Mouse (Mus musculus) liver, adult (tissue): ENCODE data around the gene Sf1.
A peak's percentile ranks its signal among the peaks of the same experiment; 100 is the strongest.

Experiments used
- GATA4 ChIP-seq: IDR thresholded peaks from 2 replicates; pipeline ENCODE4 v1.6.1; 2014; ENCODE audit warnings: mild to moderate bottlenecking, low read length; ENCODE audit not compliant: insufficient replicate concordance

Gene Sf1

DNA sequence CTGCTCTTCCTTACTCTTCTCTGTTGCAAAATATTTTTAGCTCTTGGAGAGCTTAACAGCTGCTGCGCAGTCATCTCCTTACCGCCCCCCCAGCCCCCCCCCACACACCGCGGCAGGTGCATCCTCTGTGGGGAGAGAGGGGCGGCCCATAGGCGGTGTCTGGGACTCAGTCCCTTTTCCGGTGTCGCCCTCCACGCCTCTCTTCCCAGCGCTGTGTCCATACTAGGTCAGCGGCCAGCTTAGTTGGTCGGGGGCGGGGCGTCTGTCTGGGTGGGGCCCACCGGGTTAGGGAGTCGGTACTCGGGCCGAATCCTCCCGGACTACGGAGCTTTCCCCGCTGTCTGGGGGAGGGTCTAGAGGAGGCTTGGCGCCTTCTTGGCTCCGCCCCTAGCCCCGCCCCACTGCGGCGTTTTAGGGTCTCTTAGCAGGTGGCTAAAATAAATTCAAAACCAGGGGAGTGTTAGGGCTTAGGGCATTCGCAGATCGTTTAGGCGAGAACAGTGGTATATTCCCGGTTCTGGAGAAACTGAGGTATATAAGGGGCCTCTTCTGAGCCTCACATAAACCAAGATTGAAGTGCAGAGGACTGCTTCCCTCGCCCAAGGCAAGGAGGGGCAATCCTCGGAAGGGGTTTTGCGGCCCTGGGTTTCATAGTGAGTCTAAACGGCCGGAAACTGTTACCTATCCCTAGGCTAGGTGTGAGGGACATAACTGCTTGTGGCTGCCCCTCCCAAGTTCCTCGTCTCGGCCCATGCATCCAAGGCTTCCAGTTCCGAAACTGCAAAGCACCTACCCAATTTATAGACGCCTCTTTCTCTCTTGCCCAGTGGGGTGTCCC lies 35.2 kb downstream of the Sf1 start:
- TF ChIP-seq GATA4 = no peak

DNA sequence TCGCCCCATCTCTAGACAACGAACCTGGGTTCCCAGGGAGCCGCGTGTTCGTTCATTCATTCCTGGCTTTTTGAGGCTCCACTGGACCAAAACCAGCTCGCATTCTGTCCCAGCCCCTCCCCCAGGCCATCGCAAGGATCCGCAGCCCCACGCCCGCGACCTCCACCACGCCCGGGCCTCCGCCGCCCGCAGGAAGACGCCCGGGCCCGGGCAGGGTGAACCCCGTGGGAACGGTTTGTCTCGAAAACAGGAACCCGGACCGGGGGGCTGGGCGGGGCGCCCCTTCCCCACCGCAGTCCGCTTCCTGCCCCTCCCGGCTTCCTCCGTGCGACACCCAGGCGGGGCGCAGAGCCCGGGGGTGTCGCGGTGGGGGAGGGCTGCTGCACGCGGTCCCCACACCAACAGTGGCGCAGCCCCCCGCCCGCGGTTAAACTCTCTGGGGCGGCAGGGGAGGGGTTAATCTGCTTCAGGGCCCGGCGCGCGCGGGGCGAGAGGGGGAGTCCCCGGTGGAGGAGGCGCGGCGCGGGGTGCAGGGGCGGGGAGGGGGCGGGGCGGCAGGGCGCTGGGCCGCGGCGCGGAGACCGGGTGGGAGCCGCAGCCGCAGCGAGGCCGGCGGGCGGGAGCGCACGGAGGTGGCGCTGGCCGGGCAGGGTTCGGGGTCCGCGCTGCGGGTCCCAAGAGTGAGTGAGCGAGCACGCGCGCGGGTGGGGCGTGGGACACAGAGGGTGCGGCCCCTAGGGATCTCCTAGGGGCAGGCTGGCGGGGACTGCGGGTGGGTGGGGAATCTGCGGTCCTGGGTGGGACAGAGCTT lies 36.0 kb downstream of the Sf1 start, which contains the start of gene Rasgrp2:
Gene Rasgrp2, plus strand, starts transcription at position 56 of the 811 bp plus-strand sequence.
- TF ChIP-seq GATA4 = peak; percentile 26; the same call in 1 of the 2 replicates

DNA sequence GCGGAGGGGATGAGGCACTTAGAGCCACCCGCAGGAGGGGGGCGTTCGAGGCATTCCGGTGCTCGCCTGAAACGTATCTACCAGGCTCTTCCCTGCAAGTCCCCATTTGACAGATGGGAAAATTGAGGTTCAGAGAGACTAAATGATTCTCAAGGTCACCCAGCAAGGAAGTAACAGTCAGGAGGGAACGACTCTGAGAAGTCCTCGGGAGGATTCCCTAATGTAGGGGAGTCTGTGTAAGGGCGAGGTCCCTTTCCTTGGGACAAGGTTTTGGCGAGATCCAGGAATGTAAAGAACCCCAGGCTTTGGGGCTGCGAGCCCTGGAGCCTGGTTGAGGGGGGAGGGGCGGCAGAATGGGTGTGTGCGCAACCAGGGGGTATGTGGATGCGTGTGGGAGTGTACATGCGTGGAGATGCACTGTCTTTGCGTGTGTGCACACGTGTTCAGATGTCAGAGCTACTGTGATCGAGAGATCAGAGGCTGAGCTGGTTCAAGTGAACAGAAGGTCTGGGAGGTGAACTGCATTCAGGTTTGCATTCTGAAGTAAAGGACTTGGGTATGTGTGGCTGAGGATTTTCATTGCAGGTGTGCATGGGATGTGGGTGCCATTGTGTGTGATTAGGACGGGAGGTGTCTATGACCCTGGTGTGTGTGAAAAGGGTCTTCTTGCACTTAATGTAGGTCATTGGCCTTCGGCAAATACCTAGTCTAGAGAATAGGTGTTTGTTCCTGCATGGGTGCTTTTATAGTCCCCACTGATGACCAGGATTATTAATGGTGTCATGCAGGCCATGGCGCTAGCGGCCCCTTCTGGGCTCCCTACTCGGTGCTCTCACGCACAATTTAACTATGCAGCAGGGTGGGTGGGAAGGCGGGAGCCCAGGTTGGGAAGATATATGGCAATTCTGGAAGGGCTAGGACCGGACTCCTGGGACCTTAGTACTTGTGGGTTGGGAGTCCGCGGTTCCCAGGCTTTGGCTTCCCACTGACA lies 36.9 kb downstream of the Sf1 start:
- no peak for TF ChIP-seq GATA4

DNA sequence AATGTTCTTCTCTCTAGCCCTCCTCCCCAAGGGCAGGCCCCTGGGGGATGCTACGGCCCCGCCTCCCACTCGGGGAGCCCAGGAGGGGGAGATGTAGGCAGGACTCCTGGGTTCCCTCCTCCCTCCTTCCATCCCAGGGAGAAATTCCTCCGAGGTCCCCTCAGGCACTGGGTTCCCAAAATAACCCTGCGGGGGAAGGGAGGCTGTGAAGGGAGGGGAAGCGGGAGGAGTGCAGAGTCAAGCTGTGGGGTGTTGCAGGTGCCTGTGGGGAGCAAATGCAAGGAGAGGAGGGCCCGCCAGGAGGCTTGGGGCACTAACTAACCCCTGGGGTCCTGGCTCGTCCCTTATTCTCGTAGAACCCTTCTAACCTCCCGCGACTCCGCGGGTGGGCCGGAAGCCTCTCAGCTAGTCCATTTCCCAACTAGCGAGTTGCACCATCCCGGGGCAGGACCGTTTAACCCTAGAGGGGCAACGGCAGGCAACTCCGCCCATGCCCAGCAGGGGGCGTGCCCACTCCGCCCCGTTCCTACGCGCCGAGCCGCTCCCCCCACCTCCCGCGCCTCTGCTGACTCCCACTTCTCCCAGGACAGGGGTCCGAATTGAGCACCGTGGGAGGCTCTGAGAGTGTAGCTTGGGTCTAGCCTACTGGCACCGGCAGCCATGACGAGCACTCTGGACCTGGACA lies 37.8 kb downstream of the Sf1 start:
- TF ChIP-seq GATA4 = no peak

DNA sequence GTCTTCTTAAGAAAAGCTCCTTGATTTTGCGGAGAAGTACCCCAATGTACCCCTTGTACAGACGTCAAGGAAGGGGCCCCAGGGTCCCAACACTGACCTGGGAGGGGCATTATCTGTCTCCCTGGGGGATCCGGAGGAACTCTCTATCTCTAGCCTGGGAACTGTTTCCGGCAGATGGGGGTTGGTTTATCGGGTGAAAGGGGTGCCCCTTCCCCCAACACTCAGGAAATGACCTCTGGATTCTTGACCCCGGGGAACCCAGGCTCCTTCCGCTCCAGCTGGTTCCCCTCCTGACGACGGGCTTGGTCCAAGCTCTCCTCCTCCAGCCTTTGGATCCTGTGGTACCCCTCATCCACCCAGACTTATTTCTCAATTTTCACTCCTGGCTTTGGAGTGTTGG lies 38.5 kb downstream of the Sf1 start:
- peak; percentile 99 for TF ChIP-seq GATA4

DNA sequence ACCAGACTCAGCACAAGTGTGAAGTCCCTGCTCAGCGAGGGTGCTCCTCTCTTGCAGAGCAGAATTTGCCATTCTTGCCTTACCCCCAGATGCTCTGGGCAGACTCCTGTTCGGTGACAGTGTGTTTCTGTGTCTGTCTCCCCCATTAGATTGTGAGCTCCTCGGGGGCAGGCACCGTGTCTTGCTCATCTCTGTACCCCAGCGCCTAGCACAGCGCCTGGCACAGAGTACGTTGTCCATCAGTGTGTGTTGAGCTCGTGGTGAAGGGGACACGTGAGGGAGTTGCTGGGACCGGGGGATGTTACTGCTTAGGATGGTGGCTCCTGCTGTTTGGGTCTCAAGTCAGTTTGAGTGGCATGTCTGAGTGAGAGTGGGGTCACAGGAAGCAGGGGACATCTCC lies 40.4 kb downstream of the Sf1 start:
- TF ChIP-seq GATA4 = no peak

DNA sequence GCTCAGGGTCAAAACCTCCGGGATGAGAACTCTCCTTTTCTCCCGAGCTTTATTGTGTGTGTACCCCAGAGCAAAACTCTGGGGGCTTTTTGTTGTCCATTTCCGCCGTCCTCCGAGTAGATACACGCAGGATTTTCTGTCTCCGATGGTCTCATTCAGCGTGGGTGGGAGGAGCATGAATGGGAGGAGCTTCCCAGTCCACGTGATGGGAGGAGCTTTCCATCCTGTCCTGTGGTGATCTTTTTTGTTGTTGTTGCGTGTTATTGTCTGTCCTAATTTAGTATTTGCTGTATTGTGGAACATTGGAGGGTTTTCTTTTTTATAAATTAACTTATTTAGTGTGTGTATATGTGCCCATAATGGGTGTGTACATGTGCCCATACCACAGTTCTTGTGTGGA lies 41.9 kb downstream of the Sf1 start:
- no peak for TF ChIP-seq GATA4

DNA sequence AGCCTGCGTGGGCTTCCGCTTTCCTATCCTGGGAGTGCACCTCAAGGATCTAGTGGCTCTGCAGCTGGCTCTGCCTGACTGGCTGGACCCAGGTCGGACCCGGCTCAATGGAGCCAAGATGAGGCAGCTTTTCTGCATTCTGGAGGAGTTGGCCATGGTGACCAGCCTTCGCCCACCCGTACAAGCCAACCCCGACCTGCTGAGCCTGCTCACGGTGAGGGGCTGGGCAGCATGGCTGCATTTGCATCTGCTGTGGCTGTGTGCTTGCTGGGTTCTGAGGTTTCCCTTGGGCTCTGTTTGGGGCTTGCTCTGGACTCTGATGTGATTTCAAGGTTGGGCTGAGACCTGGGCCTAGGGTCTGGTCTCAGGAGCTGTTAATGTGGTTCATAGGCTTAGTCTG lies 43.6 kb downstream of the Sf1 start:
- no peak for TF ChIP-seq GATA4

DNA sequence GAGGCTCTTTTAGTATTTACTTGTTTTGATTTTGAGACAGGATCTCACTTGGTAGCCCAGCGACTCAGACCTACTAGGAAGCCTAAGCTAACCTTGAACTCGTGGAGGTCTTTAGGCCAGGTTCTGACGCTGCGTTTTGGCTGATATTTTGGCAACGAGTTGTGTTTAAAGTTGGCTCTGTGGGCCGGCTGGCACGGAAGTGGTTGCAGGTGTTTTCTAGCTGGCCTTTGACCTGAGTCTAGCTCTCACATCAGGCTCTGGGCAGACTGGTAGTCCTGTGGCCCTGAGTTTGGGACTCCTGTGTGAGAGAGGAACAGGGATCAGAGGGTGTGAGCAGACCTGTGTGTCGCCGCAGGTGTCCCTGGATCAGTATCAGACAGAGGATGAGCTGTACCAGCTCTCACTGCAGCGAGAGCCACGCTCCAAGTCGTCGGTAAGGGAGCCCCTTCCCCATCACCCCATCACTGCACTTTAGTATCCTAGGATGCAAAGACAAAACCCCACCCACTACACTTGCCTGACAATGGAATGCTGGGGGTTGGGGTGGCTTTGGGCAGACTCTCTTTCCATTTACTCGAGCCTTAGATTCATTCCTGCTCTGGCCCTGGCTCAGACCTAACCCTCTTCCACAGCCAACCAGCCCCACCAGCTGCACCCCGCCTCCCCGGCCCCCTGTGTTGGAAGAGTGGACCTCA lies 44.5 kb downstream of the Sf1 start:
- TF ChIP-seq GATA4 = no peak

DNA sequence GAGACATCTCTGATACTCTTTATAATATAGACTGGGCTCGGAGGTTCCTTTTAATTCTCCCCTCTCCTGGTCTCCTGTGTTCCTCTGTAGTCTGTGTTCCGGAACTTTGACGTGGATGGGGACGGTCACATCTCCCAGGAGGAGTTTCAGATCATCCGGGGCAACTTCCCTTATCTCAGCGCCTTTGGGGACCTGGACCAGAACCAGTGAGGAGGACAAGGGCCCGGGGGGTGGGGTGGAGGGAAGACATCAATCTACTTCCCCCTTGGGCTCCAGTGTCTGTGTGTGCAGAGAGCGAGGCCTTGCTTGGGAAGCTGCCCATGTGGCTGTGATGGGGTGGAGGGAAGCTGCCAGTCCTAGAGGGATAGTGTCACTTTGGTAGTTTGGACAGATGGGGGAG lies 45.3 kb downstream of the Sf1 start:
- no peak for TF ChIP-seq GATA4

DNA sequence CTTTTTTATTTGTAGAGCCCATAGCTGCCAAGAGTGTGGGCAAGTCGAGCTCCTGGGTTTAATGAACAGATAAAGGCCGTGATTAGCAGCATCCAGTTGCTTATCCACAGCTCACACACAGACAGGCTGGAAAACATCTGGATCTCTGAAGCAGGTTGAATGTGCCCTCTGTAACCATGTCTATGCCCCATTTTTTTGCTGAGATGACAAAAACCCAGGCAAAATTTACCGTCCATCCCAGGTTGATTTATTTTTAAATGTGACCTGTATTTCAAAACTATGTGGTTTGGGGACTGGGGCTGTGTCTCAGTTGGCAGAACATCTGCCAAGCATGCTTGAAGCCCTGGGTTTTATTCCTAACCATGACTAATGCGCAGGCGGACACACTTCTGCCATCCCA lies 45.7 kb downstream of the Sf1 start:
- no peak for TF ChIP-seq GATA4

DNA sequence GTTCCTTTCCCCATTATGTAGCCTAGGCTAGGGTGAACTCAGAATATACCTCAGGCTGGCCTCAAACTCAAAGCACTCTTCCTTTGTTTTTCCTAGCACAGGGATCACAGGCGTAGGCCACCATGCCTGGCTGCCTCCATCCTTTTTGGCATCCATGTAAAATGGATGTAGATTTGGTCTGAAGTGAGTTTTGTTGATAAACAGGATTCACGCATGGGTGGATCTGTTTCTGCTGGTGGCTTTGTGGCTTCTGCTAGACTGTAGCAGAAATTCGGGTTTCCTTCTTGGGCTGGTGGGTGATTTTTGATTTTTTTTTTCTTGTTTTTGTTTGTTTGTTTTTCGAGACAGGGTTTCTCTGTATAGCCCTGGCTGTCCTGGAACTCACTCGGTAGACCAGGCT lies 46.4 kb downstream of the Sf1 start:
- TF ChIP-seq GATA4 = no peak

DNA sequence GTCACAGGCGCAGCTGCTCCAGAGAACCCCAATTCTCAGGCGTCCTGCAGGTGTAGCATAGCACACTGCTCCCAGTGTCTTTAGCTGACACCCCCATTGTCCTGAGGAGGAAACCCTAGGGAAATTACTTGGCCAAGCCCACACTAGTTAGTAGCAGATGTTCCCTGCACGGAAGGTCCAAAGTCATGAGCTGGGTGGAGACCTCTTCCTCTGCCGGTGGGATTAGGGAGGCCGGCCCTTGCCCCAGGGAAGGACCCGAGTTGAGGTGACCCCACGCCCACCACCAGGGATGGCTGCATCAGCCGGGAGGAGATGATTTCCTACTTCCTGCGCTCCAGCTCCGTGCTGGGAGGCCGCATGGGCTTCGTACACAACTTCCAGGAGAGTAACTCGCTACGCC lies 49.3 kb downstream of the Sf1 start:
- TF ChIP-seq GATA4 = no peak

DNA sequence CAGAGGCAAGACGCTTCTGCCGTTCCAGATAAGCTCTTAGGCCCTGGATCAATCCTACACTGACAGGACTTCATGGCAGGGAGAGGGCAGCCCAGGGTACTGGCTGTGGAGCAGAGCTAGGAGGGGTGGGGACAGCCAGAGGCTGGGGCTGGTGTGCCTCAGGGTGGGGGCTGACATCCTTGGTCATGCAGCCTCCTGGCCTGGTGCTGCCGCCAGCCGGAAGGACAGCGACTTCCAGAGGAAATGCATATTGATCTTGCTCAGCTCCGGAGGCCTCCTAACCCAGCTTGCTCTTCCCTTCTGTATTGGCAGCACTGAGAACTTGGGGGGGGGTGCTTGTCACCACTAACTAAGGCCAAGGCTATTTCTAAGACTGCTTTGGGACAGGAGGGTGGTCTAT lies 52.0 kb downstream of the Sf1 start:
- TF ChIP-seq GATA4 = peak; percentile 68; the same call in 1 of the 2 replicates

DNA sequence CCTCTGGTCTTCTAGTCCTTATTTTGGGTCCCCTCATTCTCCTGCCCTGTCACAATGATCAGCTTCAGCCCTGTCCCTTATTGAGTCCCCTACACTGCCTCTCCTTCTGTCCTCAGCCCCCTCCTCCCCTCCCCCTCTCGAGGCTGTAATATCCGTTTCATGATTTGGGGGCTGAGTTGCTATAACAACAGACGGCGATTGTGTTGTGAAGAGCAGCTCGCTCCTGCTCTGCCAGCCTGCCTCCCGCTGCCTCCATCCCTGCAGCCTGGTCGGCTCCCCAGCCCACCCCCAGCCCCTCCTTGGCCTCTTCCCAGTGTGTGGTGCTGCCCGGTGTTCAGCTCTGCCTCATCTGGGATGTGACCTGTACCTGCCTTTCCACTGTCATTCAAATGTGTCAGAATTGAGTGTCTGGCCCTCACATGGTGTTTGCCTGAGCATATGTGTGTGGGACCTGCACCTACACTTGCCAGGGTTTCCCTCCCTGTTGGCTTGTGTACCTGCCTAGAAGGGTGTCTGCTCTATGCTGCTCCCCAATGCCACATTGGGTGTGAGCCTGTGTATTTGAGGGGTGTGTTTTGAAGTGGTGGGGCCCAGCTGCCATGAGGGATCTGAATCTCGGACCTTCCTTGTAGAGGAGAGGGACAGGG lies 52.8 kb downstream of the Sf1 start:
- no peak for TF ChIP-seq GATA4
